Mouse (Mus musculus) adrenal gland, postnatal 0 days (tissue): ENCODE results near the gene Klra8. TPM values are rescaled to one million over a fixed set of nuclear protein-coding genes. Genes with fewer than 3 reads are reported as not detected.

ENCODE experiments used
- polyA plus RNA-seq: library from polyadenylated mRNA; unstranded; fragments of >200 nt; fragmentation: Nextera tagmentation; extraction: Ambion mirVana; gene quantifications from 2 replicates; pipeline ENCODE4 v1.2.1, GENCODE M21; 2015

The Klra8 gene
- not detected in 2 replicates for polyA plus RNA-seq

DNA sequence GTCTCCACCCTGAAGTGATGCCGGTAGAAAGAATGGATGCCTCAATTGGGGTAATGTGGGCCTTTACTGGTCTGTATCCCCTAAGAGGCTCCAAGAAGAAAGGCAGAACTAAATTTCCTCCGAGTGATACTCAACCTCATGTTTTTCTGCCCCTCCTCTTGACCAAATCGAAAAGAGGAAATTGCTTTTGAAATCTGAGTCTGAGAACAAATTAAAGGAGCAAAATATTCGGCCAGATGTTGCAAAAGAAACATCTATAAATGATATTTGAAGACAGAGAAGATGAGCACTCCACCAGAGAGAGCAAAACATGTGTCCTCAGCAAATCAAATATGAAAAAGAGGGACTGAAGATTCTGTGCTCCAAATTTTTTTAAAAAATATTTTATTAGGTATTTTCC lies at the start of gene Klra8:
Gene Klra8 (minus strand): TSS at position 101 of the 400 bp plus-strand sequence.

DNA sequence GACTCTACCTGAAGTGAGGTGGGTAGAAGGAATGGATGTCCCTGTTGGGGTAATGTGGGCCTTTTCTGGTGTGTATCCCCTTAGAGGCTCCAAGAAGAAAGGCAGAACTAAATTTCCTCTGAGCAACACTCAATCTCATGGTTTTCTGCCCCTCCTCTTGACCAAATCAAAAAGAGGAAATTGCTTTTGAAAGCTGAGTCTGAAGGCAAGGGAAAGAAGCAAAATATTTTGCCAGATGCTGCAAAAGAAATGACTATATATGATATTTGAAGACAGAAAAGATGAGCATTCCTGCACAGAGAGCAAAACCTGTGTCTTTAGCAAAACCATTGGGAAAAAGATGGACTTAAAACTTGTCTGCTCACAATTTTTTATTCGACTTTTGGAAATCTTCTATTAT lies 62.5 kb downstream of the Klra8 start, which contains the start of gene Klra4:
Gene Klra4 (minus strand): TSS at position 101 of the 400 bp plus-strand sequence.

Other genes starting within 250 kb of the Klra8 start
- gene Klra5, start 212.2 kb downstream of the Klra8 start, polyA plus RNA-seq: 0.39 TPM in 1 of 2 replicates, not detected in the other
- not detected in 2 replicates for gene Klra6, start 102.9 kb downstream of the Klra8 start, polyA plus RNA-seq
- gene Klra4, start 62.6 kb downstream of the Klra8 start, polyA plus RNA-seq: not detected in 2 replicates
- gene Klra9, start 63.2 kb upstream of the Klra8 start, polyA plus RNA-seq: not detected in 2 replicates
- not detected in 2 replicates for gene Klra7, start 103.4 kb upstream of the Klra8 start, polyA plus RNA-seq
- gene Klra10, start 152.0 kb upstream of the Klra8 start, polyA plus RNA-seq: not detected in 2 replicates
- not detected in 2 replicates for gene Klra3, start 207.7 kb upstream of the Klra8 start, polyA plus RNA-seq